Mouse (Mus musculus): ENCODE results near the gene Mslnl. TPM values are rescaled to one million over a fixed set of nuclear protein-coding genes. Genes with fewer than 3 reads are reported as not detected.

Gene Mslnl
- polyA plus RNA-seq (2011; ENCODE audit: insufficient read length, low read depth, missing spikeins) = not detected in 2 replicates

DNA sequence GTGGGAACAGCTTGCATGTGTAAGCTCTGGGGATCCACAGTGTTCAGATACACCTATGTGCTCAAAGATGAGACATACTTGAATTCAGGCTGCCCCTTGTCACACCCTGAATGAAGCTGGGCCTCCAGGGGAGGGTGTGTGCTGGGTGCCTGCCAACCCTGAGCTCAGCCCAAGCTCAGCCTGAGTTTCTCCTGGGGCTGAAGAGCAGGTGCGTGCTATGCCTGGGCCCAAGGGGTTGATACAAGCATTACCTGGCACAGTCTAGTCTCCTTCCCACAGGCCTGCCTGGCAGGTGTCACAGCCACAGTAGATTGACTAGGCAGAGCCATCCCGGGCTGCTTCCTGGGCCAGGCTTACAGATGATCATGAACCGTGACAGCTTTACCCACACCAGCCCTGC is at the start of gene Mslnl:
TSS of gene Mslnl (plus strand) at position 298 of the 400 bp plus-strand sequence.
- Histone ChIP-seq H3K27ac (ENCODE audit: insufficient read depth, low read length) (no peak within 1 kb of the TSS), H3K4me1 (ENCODE audit: control insufficient read depth, insufficient read depth, low read length) (no peaks in the 10 kb centered on the region), H3K4me3 (ENCODE audit: insufficient read depth, low read length) (no peak within 1 kb of the TSS)
- TF ChIP-seq POLR2A (IDR thresholded peaks at IDR 0.05; ENCODE audit: low read depth, low read length) (no peak), CTCF (IDR thresholded peaks at IDR 0.05; ENCODE audit: borderline replicate concordance, insufficient read depth, low read length) (no peak)

DNA sequence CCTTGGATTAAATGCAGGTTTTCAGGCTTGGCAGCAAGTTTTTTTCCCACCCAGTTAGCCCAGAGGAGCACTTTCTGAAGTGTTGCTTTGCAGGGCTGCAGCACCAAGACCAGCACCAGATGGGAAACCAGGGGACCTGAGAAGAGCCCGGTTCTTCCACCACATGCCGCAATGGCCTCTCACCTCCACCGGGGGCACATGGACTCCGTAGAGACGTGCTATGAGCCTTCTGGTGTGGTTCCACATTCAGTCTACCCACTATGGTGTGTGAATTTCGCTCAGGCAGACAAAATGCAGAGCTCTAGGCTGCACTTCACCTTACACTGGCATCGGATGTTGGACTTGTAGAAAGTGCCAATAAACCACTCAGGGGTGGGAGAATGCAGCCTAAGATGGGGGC is 49.5 kb upstream of the Mslnl start:
- no peaks in the 10 kb centered on the region for H3K4me1 ChIP-seq (ENCODE audit: control insufficient read depth, insufficient read depth, low read length)
- TF ChIP-seq CTCF (IDR thresholded peaks at IDR 0.05; ENCODE audit: borderline replicate concordance, insufficient read depth, low read length) = peak; percentile 35; the same call in 1 of the 2 replicates
- TF ChIP-seq POLR2A (IDR thresholded peaks at IDR 0.05; ENCODE audit: low read depth, low read length) = no peak
- H3K27ac ChIP-seq (ENCODE audit: insufficient read depth, low read length) = no peak overlapping the region
- H3K4me3 ChIP-seq (ENCODE audit: insufficient read depth, low read length) = no peak overlapping the region

- H3K27ac ChIP-seq (ENCODE audit: insufficient read depth, low read length) = no peak overlapping the region
- TF ChIP-seq POLR2A (IDR thresholded peaks at IDR 0.05; ENCODE audit: low read depth, low read length) (no peak), CTCF (IDR thresholded peaks at IDR 0.05; ENCODE audit: borderline replicate concordance, insufficient read depth, low read length) (no peak)
Measured at GRCm38 (mm10) chr17:25688922-25689321, 46.9 kb upstream of the Mslnl start.

GRCm38 (mm10) chr17:25696263-25696662 is 39.6 kb upstream of the Mslnl start:
- H3K27ac ChIP-seq (ENCODE audit: insufficient read depth, low read length) = no peak overlapping the region
- H3K4me1 ChIP-seq (ENCODE audit: control insufficient read depth, insufficient read depth, low read length) = no peaks in the 10 kb centered on the region
- TF ChIP-seq CTCF (IDR thresholded peaks at IDR 0.05; ENCODE audit: borderline replicate concordance, insufficient read depth, low read length) (no peak), POLR2A (IDR thresholded peaks at IDR 0.05; ENCODE audit: low read depth, low read length) (no peak)
- H3K4me3 ChIP-seq (ENCODE audit: insufficient read depth, low read length) = no peak overlapping the region

More at GRCm38 (mm10) chr17:25688922-25689321, 46.9 kb upstream of the Mslnl start:
- no peaks in the 10 kb centered on the region for H3K4me1 ChIP-seq (ENCODE audit: control insufficient read depth, insufficient read depth, low read length)
- H3K4me3 ChIP-seq (ENCODE audit: insufficient read depth, low read length) = no peak overlapping the region

- TF ChIP-seq CTCF (IDR thresholded peaks at IDR 0.05; ENCODE audit: borderline replicate concordance, insufficient read depth, low read length) (no peak), POLR2A (IDR thresholded peaks at IDR 0.05; ENCODE audit: low read depth, low read length) (no peak)
- Histone ChIP-seq H3K4me3 (ENCODE audit: insufficient read depth, low read length) (no peak overlapping the region), H3K4me1 (ENCODE audit: control insufficient read depth, insufficient read depth, low read length) (no peaks in the 10 kb centered on the region), H3K27ac (ENCODE audit: insufficient read depth, low read length) (no peak overlapping the region)
Measured at GRCm38 (mm10) chr17:25698446-25698845, 37.4 kb upstream of the Mslnl start.

- Histone ChIP-seq H3K4me1 (ENCODE audit: control insufficient read depth, insufficient read depth, low read length) (no peaks in the 10 kb centered on the region), H3K27ac (ENCODE audit: insufficient read depth, low read length) (no peak overlapping the region), H3K4me3 (ENCODE audit: insufficient read depth, low read length) (no peak overlapping the region)
- TF ChIP-seq POLR2A (IDR thresholded peaks at IDR 0.05; ENCODE audit: low read depth, low read length) = no peak
- peak; percentile 20; the same call in 1 of the 2 replicates for TF ChIP-seq CTCF (IDR thresholded peaks at IDR 0.05; ENCODE audit: borderline replicate concordance, insufficient read depth, low read length)
Measured at GRCm38 (mm10) chr17:25700863-25701496, 34.9 kb upstream of the Mslnl start.

DNA sequence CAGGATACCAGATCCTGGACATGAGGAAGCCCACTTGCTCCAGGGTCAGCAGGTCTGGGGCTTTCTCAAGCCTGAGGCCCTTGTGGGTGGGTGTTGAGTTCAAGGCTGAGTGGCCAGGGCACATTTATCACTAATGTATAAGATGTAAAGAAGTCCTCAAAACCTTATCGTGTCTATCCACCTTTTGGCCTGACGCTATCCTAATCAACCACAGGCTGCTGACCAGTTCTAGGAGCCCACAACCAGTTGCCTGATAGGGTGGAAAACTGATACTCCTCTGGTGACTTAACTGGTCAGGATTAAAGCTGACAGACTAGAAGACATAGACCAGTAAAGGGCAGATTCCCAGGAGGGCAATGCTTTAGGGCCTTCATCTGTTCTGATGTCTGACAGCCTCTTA is 25.8 kb upstream of the Mslnl start:
- TF ChIP-seq CTCF (IDR thresholded peaks at IDR 0.05; ENCODE audit: borderline replicate concordance, insufficient read depth, low read length) (no peak), POLR2A (IDR thresholded peaks at IDR 0.05; ENCODE audit: low read depth, low read length) (no peak)
- no peaks in the 10 kb centered on the region for H3K4me1 ChIP-seq (ENCODE audit: control insufficient read depth, insufficient read depth, low read length)
- no peak overlapping the region for H3K27ac ChIP-seq (ENCODE audit: insufficient read depth, low read length)
- no peak overlapping the region for H3K4me3 ChIP-seq (ENCODE audit: insufficient read depth, low read length)

DNA sequence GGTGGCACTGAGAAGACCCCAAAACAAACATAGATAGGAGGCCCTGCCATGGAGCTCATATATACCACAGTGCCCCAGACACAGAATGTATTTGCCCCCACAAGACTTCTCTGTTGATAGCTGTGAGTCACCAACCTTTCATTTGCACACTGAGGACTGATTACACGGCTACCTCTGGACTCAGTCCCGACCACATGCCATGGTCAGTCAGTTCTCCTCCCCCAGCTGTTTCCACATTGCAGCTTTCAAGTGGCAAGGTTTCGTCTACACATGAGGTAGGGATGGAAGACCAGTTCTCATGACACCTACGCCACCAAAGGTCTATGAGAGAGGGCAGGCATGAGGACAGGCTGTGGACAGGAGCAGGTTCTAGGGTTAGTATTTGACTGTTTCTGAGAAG is 24.7 kb upstream of the Mslnl start:
- H3K4me3 ChIP-seq (ENCODE audit: insufficient read depth, low read length) = no peak overlapping the region
- no peaks in the 10 kb centered on the region for H3K4me1 ChIP-seq (ENCODE audit: control insufficient read depth, insufficient read depth, low read length)
- TF ChIP-seq CTCF (IDR thresholded peaks at IDR 0.05; ENCODE audit: borderline replicate concordance, insufficient read depth, low read length) = no peak
- no peak for TF ChIP-seq POLR2A (IDR thresholded peaks at IDR 0.05; ENCODE audit: low read depth, low read length)

DNA sequence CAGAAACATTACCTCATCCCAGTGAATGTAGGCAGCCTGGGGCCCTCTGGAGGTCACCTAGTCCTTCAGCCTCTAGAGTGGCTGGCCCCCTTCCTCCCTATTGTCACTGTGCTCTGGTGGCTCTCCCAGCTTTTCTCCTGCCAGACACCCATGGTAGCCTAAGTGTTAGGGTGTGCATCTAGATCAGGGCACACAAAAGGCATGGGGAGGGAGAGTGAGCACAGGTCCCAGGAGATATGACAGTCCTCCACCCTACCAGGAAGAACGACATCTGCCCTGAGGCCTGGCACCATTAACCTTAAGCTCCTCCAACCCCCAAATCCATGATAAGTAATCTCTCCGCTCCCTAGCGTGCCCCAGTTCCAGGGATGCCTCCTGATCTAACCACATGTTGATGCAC is 20.2 kb upstream of the Mslnl start:
- Histone ChIP-seq H3K4me3 (ENCODE audit: insufficient read depth, low read length) (no peak overlapping the region), H3K4me1 (ENCODE audit: control insufficient read depth, insufficient read depth, low read length) (no peaks in the 10 kb centered on the region), H3K27ac (ENCODE audit: insufficient read depth, low read length) (no peak overlapping the region)
- TF ChIP-seq CTCF (IDR thresholded peaks at IDR 0.05; ENCODE audit: borderline replicate concordance, insufficient read depth, low read length) = no peak
- TF ChIP-seq POLR2A (IDR thresholded peaks at IDR 0.05; ENCODE audit: low read depth, low read length) = no peak

More for the DNA sequence above, 24.7 kb upstream of the Mslnl start:
- H3K27ac ChIP-seq (ENCODE audit: insufficient read depth, low read length) = no peak overlapping the region

GRCm38 (mm10) chr17:25716130-25716529 is 19.7 kb upstream of the Mslnl start:
- no peak overlapping the region for H3K27ac ChIP-seq (ENCODE audit: insufficient read depth, low read length)
- no peaks in the 10 kb centered on the region for H3K4me1 ChIP-seq (ENCODE audit: control insufficient read depth, insufficient read depth, low read length)
- no peak overlapping the region for H3K4me3 ChIP-seq (ENCODE audit: insufficient read depth, low read length)
- TF ChIP-seq CTCF (IDR thresholded peaks at IDR 0.05; ENCODE audit: borderline replicate concordance, insufficient read depth, low read length) = no peak
